Mouse (Mus musculus) embryonic facial prominence, embryonic 11.5 days (tissue): ENCODE measurements around the gene Slc46a3. TPM values are rescaled to one million over a fixed set of nuclear protein-coding genes. Genes with fewer than 3 reads are reported as not detected.
"Not testable (repeated sequence)": the region's sequence is repeated elsewhere in the genome, so short reads cannot be mapped to it uniquely, and the experiment has no call there.

ENCODE experiments used
- ATAC-seq: fragments of 200-750 bp; cut with Nextera tagmentation; replicated peaks from 2 replicates; pipeline ENCODE4 v1.8.0; 2017; ENCODE audit warnings: low read depth; ENCODE audit not compliant: insufficient number of reproducible peaks, low FRiP score, low TSS enrichment
- DNase-seq: peaks from one replicate; pipeline ENCODE4 v3.0.0-alpha.2; 2015; ENCODE audit warnings: low spot score
- H3K27ac ChIP-seq: fragments of 300-500 bp; sonication (generic); replicated peaks from 2 replicates; pipeline ENCODE4 v1.5.1; 2014; ENCODE audit warnings: mild to moderate bottlenecking, low read depth, low read length, control low read depth
- H3K27me3 ChIP-seq: fragments of 300-500 bp; sonication (generic); 2 replicates; pipeline ENCODE4 v1.6.1; 2014; ENCODE audit warnings: mild to moderate bottlenecking, low read length, moderate library complexity, mixed read lengths; ENCODE audit not compliant: control insufficient read depth, insufficient read depth
- H3K36me3 ChIP-seq: fragments of 300-500 bp; sonication (generic); replicated peaks from 2 replicates; pipeline ENCODE4 v1.6.1; 2014; ENCODE audit warnings: low read depth, mild to moderate bottlenecking, low read length, moderate library complexity, mixed read lengths; ENCODE audit not compliant: control insufficient read depth, insufficient read depth
- H3K4me1 ChIP-seq: fragments of 300-500 bp; sonication (generic); 2 replicates; pipeline ENCODE4 v1.6.1; 2014; ENCODE audit warnings: low read length, mixed read lengths; ENCODE audit not compliant: control insufficient read depth, insufficient read depth
- H3K4me2 ChIP-seq: fragments of 300-500 bp; sonication (generic); 2 replicates; pipeline ENCODE4 v1.6.1; 2014; ENCODE audit warnings: low read depth, mild to moderate bottlenecking, control low read depth, low read length, moderate library complexity
- H3K4me3 ChIP-seq: fragments of 300-500 bp; sonication (generic); 2 replicates; pipeline ENCODE4 v1.5.1; 2014; ENCODE audit warnings: low read depth, low read length, control low read depth
- H3K9ac ChIP-seq: fragments of 300-500 bp; sonication (generic); replicated peaks from 2 replicates; pipeline ENCODE4 v1.6.1; 2014; ENCODE audit warnings: mild to moderate bottlenecking, control low read depth, low read length
- H3K9me3 ChIP-seq: fragments of 300-500 bp; sonication (generic); replicated peaks from 2 replicates; pipeline ENCODE4 v1.6.1; 2016; ENCODE audit warnings: mild to moderate bottlenecking, low read length, inconsistent platforms, mixed read lengths; ENCODE audit not compliant: control insufficient read depth
- WGBS: fragments of 180-500 bp; shearing (Covaris S2); extraction: QIAGEN DNeasy Blood & Tissue Kit; methylation state at CpG from one replicate; pipeline ENCODE4 v1.1.7; 2014; 5-methylcytosine and 5-hydroxymethylcytosine counted together
- polyA plus RNA-seq: library from polyadenylated mRNA; unstranded; fragments of >200 nt; fragmentation: Nextera tagmentation; extraction: Ambion mirVana; gene quantifications from 2 replicates; pipeline ENCODE4 v1.2.1, GENCODE M21; 2014

Gene Slc46a3
- polyA plus RNA-seq, 1 experiment from 2014 or later = 3.6 TPM

GRCm38 (mm10) chr5:147902008-147902757, 7.6 kb upstream of the Slc46a3 start:
- 89% methylated on average over 15 of the region's 15 CpGs for WGBS
- DNase-seq (no peak), ATAC-seq (no peak)
- no peak overlapping the region for H3K27ac ChIP-seq
- H3K4me1 ChIP-seq = no peaks in the 10 kb centered on the region
- H3K36me3 ChIP-seq = no peaks in the 10 kb centered on the region
- H3K4me2 ChIP-seq = no peak overlapping the region
- no peaks in the 10 kb centered on the region for H3K9me3 ChIP-seq
- no peak overlapping the region for H3K4me3 ChIP-seq
- no peaks in the 10 kb centered on the region for H3K27me3 ChIP-seq
- H3K9ac ChIP-seq = no peak overlapping the region

- Histone ChIP-seq H3K4me1 (no peaks in the 10 kb centered on the region), H3K4me3 (no peak overlapping the region), H3K36me3 (no peaks in the 10 kb centered on the region), H3K27me3 (peaks cover 4% of the 10 kb centered on the region; the same call in 1 of the 2 replicates), H3K27ac (no peak overlapping the region), H3K9ac (no peak overlapping the region), H3K4me2 (no peak overlapping the region), H3K9me3 (no peaks in the 10 kb centered on the region)
- ATAC-seq = no peak
- 60% methylated on average over 4 of the region's 4 CpGs for WGBS
- no peak for DNase-seq
These were observed 4.4 kb upstream of the Slc46a3 start for GRCm38 (mm10) chr5:147898968-147899549.

GRCm38 (mm10) chr5:147898254-147898653, 3.6 kb upstream of the Slc46a3 start:
- no peak overlapping the region for H3K27ac ChIP-seq
- no peak overlapping the region for H3K4me3 ChIP-seq
- peaks cover 7% of the 10 kb centered on the region for H3K27me3 ChIP-seq
- WGBS = 69% methylated on average over 2 of the region's 2 CpGs
- H3K4me2 ChIP-seq = no peak overlapping the region
- H3K9me3 ChIP-seq = no peaks in the 10 kb centered on the region
- ATAC-seq = no peak
- H3K9ac ChIP-seq = no peak overlapping the region
- DNase-seq = no peak
- no peaks in the 10 kb centered on the region for H3K36me3 ChIP-seq
- no peaks in the 10 kb centered on the region; the same call in 1 of the 2 replicates for H3K4me1 ChIP-seq

- not testable (repeated sequence) for H3K36me3 ChIP-seq, H3K4me1 ChIP-seq, H3K27me3 ChIP-seq, H3K27ac ChIP-seq, H3K9ac ChIP-seq, ATAC-seq, H3K9me3 ChIP-seq, H3K4me2 ChIP-seq, DNase-seq, H3K4me3 ChIP-seq
- WGBS = 84% methylated on average over 4 of the region's 4 CpGs
These were observed 1.9 kb upstream of the Slc46a3 start for GRCm38 (mm10) chr5:147896501-147896900.

GRCm38 (mm10) chr5:147895436-147896198, 1.0 kb upstream of the Slc46a3 start:
- H3K4me1 ChIP-seq = no peaks in the 10 kb centered on the region; the same call in 1 of the 2 replicates
- DNase-seq = peak; percentile 12
- H3K36me3 ChIP-seq = no peaks in the 10 kb centered on the region
- no peak for ATAC-seq
- WGBS = 24% methylated on average over 16 of the region's 16 CpGs
- peak overlapping the region; percentile 95 for H3K4me2 ChIP-seq
- no peaks in the 10 kb centered on the region for H3K9me3 ChIP-seq
- no peak overlapping the region for H3K9ac ChIP-seq
- H3K27me3 ChIP-seq = peaks cover 7% of the 10 kb centered on the region
- 0 out of 2 replicates have a peak overlapping the region, but pooled peaks have one; percentile 1 for H3K4me3 ChIP-seq
- no peak overlapping the region for H3K27ac ChIP-seq

- H3K9ac ChIP-seq = peak overlapping the region; percentile 54
- peak; percentile 36 for DNase-seq
- H3K4me1 ChIP-seq = no peaks in the 10 kb centered on the region; the same call in 1 of the 2 replicates
- no peaks in the 10 kb centered on the region for H3K9me3 ChIP-seq
- peak overlapping the region; percentile 95 for H3K4me2 ChIP-seq
- ATAC-seq = no peak
- H3K36me3 ChIP-seq = no peaks in the 10 kb centered on the region
- peaks cover 7% of the 10 kb centered on the region for H3K27me3 ChIP-seq
- H3K27ac ChIP-seq = no peak overlapping the region
- H3K4me3 ChIP-seq = peak overlapping the region; percentile 62
- WGBS = 3% methylated on average over 25 of the region's 25 CpGs
These were observed 705 bp downstream of the Slc46a3 start for GRCm38 (mm10) chr5:147893766-147894454.

- Histone ChIP-seq H3K4me1 (no peaks in the 10 kb centered on the region; the same call in 1 of the 2 replicates), H3K9me3 (no peaks in the 10 kb centered on the region), H3K36me3 (no peaks in the 10 kb centered on the region), H3K4me3 (no peak overlapping the region), H3K4me2 (no peak overlapping the region), H3K9ac (no peak overlapping the region), H3K27ac (no peak overlapping the region), H3K27me3 (peaks cover 7% of the 10 kb centered on the region)
- 12% methylated on average over 9 of the region's 9 CpGs for WGBS
- no peak for DNase-seq
- ATAC-seq = no peak
These were observed 1.5 kb downstream of the Slc46a3 start for GRCm38 (mm10) chr5:147893143-147893542.
